Mouse (Mus musculus) heart, embryonic 16.5 days (tissue): ENCODE results near the gene Sox21. TPM values are rescaled to one million over a fixed set of nuclear protein-coding genes. Genes with fewer than 3 reads are reported as not detected.

ENCODE experiments used
- ATAC-seq: fragments of 200-750 bp; cut with Nextera tagmentation; replicated peaks from 2 replicates; pipeline ENCODE4 v1.8.0; 2017; ENCODE audit warnings: moderate number of reproducible peaks; ENCODE audit not compliant: insufficient read depth, low FRiP score; ENCODE audit errors: extremely low read depth
- H3K27ac ChIP-seq: fragments of 300-500 bp; sonication (generic); 2 replicates; pipeline ENCODE4 v1.5.1; 2014; ENCODE audit warnings: mild to moderate bottlenecking, low read length, control low read depth, moderate library complexity
- H3K27me3 ChIP-seq: fragments of 300-500 bp; sonication (generic); 2 replicates; pipeline ENCODE4 v1.6.1; 2014; ENCODE audit warnings: low read length, mixed read lengths; ENCODE audit not compliant: control insufficient read depth, insufficient read depth
- H3K36me3 ChIP-seq: fragments of 300-500 bp; sonication (generic); 2 replicates; pipeline ENCODE4 v1.6.1; 2014; ENCODE audit not compliant: control insufficient read depth, insufficient read depth
- H3K4me1 ChIP-seq: fragments of 300-500 bp; sonication (generic); 2 replicates; pipeline ENCODE4 v1.6.1; 2014; ENCODE audit warnings: low read length, mixed read lengths; ENCODE audit not compliant: control insufficient read depth, insufficient read depth
- H3K4me2 ChIP-seq: fragments of 300-500 bp; sonication (generic); 2 replicates; pipeline ENCODE4 v1.6.1; 2014; ENCODE audit warnings: low read depth, mild to moderate bottlenecking, control low read depth, low read length
- H3K4me3 ChIP-seq: fragments of 300-500 bp; sonication (generic); 2 replicates; pipeline ENCODE4 v1.5.1; 2014; ENCODE audit warnings: mild to moderate bottlenecking, control low read depth, low read length
- H3K9ac ChIP-seq: fragments of 300-500 bp; sonication (generic); 2 replicates; pipeline ENCODE4 v1.6.1; 2014; ENCODE audit warnings: low read length, control low read depth
- H3K9me3 ChIP-seq: fragments of 300-500 bp; sonication (generic); replicated peaks from 2 replicates; pipeline ENCODE4 v1.6.1; 2016; ENCODE audit warnings: low read length; ENCODE audit not compliant: control insufficient read depth
- WGBS: fragments of 180-500 bp; shearing (Covaris S2); extraction: QIAGEN DNeasy Blood & Tissue Kit; methylation state at CpG from one replicate; pipeline ENCODE4 v1.1.7; 2014; 5-methylcytosine and 5-hydroxymethylcytosine counted together
- polyA plus RNA-seq: library from polyadenylated mRNA; unstranded; fragments of >200 nt; fragmentation: Nextera tagmentation; extraction: Ambion mirVana; gene quantifications from 2 replicates; pipeline ENCODE4 v1.2.1, GENCODE M21; 2015

Gene Sox21
- polyA plus RNA-seq, 1 experiment from 2014 or later, result 0.05 TPM

DNA sequence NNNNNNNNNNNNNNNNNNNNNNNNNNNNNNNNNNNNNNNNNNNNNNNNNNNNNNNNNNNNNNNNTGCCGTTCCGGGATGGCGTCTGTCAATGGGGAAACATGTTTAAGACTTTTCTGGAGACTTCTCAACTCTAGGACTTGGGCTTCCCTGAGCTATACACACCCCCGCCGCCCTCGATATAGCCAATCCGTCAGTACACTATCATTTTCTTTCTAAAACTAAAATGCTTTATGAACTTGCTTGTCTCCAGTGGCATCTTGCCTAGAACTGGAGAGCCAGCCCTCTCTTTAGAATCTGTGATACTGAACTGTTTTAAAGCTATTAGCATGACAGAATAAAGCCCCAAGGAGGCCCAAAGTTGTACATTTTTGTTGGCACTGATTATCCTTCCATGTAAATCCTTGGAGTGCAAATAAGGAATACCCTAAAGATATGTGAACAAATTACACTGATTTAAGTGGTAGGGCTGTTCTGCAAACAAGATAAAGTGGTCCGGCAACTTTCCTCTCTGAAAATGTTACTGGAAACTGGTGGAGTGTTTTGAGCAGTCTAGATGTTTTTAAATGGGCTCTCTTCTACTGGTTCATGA lies 4.4 kb downstream of the Sox21 start:
- H3K9ac ChIP-seq, result no peak overlapping the region
- no peak overlapping the region for H3K4me3 ChIP-seq
- no peak for ATAC-seq
- no peaks in the 10 kb centered on the region for H3K9me3 ChIP-seq
- WGBS, result 5% methylated on average over 8 of the region's 8 CpGs
- no peaks in the 10 kb centered on the region for H3K36me3 ChIP-seq
- no peak overlapping the region for H3K27ac ChIP-seq
- peaks cover 73% of the 10 kb centered on the region for H3K27me3 ChIP-seq
- no peak overlapping the region for H3K4me2 ChIP-seq
- peaks cover 26% of the 10 kb centered on the region for H3K4me1 ChIP-seq

DNA sequence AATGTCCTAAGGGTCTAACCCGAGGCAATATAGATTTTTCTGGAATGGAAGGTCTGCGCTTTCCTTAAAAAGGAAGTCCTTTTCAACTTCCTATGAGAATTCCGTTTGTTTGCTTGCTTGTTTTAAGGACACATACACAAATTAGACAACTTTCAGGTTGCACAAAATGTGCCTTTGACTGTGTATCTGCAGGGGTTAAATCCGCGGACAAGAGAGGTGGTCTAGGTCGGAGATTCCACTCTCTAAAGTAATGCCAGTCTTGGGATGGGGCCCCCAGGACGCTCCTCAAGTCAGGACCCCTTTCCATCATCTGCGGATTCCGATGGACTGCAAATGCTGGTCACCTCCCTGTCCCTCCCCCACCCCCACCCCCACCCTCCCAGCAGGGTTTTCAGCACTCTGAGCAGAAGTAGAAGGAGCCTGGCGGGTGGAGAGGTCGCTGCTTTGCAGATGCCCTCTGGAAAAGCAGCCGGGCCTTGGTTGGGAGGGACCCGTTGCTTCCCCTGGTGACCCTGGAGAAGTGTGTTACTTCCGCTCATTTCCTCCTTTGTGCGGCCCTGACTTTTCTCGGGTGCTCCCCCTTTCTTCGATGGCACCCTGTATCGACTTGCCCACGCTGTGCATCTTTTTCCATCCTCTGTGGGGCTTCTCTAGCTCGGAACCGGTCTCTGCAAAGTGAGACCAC lies 10.2 kb downstream of the Sox21 start:
- Histone ChIP-seq H3K4me1 (no peaks in the 10 kb centered on the region), H3K9ac (no peak overlapping the region), H3K4me2 (peak overlapping the region; percentile 18; the same call in 1 of the 2 replicates), H3K4me3 (peak overlapping the region; percentile 5), H3K27ac (no peak overlapping the region), H3K36me3 (no peaks in the 10 kb centered on the region), H3K9me3 (no peaks in the 10 kb centered on the region), H3K27me3 (peaks cover 78% of the 10 kb centered on the region)
- no peak for ATAC-seq
- 2% methylated on average over 21 of the region's 21 CpGs for WGBS

DNA sequence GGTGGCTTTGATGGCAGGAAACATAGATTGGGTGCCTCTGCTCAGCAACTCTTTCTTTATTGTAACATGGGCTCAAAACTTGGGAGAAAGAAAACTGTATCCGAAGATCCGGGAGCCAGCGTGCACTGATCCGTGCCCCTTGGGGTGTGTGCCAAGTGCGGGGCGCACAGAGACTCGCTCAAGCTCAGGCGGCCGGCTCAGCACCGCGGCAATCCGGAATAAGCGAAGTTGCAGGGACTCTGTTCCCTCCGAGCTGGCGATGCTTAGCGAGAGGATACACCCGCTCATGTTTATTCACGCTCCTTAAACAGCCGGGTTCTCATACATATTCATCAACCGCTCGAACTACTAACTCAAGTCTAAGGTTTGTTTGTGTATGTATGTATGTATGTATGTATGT lies 10.9 kb downstream of the Sox21 start:
- Histone ChIP-seq H3K36me3 (no peaks in the 10 kb centered on the region), H3K4me3 (peak overlapping the region; percentile 5), H3K27me3 (peaks cover 78% of the 10 kb centered on the region), H3K9ac (no peak overlapping the region), H3K4me1 (no peaks in the 10 kb centered on the region), H3K9me3 (no peaks in the 10 kb centered on the region), H3K4me2 (peak overlapping the region; percentile 18; the same call in 1 of the 2 replicates), H3K27ac (no peak overlapping the region)
- WGBS, result under 1% methylated on average over 21 of the region's 21 CpGs
- no peak for ATAC-seq

DNA sequence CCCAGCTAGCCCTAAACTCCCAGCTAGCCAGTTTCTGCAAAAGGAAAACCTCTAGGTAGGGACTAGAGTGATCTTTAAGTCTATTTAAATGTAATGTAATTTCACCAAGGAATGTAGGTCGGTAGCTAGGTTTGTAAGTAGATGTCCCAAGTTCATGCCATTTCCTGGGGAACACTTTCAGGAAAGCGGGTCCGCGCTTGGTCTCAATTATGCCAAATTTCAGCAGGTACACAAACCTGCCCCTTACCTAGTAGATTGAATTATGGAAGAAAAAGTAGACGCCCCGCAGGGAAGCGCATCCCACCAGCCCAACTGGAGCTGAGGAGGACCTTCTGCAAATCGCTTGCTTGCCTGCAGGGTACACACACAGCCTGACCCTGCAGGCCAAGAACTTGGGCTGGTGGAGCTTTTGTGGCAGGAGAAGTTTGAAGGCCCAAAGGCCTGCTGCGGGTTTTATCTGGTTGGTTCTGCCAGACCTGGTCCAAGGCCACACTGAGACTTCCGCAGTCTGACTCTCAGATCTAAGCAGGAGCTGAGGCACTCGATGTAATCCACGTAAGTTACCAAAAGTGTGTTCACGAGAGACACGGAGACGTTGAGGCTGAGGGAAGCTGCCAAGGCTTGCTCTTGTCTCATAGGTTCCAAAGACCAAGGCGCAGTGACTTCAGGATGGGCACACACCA lies 11.6 kb downstream of the Sox21 start:
- Histone ChIP-seq H3K27me3 (peaks cover 74% of the 10 kb centered on the region), H3K36me3 (no peaks in the 10 kb centered on the region), H3K4me2 (no peak overlapping the region), H3K4me3 (no peak overlapping the region), H3K9me3 (no peaks in the 10 kb centered on the region), H3K4me1 (no peaks in the 10 kb centered on the region), H3K9ac (no peak overlapping the region), H3K27ac (no peak overlapping the region)
- ATAC-seq, result no peak
- WGBS, result 17% methylated on average over 16 of the region's 16 CpGs

DNA sequence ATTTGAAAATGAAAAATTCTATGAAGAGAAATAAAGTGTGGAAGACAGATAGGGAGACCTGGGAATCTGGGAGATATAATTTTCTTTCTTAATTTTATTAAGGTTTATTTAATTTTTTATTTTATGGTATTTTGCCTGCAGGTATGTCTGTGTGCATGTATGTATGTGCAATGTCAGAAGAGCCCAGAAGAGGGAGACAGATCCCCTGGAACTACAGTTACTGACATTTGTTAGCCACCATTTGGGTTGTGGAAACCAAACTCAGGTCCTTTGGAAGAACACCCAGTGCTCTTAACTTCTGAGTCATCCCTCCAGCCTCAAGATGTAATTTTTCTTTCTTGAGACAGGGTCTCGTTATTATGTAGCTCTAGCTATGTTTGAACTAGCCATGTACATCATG lies 15.9 kb downstream of the Sox21 start:
- Histone ChIP-seq H3K9me3 (no peaks in the 10 kb centered on the region), H3K9ac (no peak overlapping the region), H3K4me1 (no peaks in the 10 kb centered on the region), H3K36me3 (no peaks in the 10 kb centered on the region), H3K27ac (no peak overlapping the region), H3K27me3 (peaks cover 39% of the 10 kb centered on the region), H3K4me2 (no peak overlapping the region), H3K4me3 (no peak overlapping the region)
- ATAC-seq, result no peak
- 84% methylated on average over 1 of the region's 1 CpGs for WGBS

DNA sequence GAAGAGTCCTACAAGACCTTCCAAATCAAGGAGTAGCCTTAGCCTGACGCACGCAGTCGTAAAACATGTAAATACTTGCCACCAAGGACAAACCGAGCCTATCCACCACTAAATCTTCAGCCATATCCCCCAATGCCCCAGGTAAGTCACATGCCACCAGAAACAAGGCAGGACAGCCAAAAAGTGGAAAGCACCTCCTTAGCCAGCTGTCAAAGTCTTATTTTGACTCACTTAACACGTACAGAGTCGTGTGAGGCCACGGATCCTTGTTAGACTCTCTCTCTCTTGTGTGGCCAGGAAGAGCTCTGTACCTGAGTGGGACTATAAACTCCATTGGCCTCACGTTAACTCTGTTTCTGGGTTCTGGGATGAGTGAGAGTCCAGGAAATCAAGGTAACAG lies 20.0 kb downstream of the Sox21 start:
- Histone ChIP-seq H3K27me3 (0 out of 2 replicates have a peak, but pooled peaks cover 6% of the 10 kb centered on the region), H3K9me3 (no peaks in the 10 kb centered on the region), H3K4me2 (no peak overlapping the region), H3K27ac (no peak overlapping the region), H3K9ac (no peak overlapping the region), H3K4me1 (no peaks in the 10 kb centered on the region), H3K4me3 (no peak overlapping the region), H3K36me3 (no peaks in the 10 kb centered on the region)
- ATAC-seq, result no peak
- WGBS, result 79% methylated on average over 8 of the region's 8 CpGs

DNA sequence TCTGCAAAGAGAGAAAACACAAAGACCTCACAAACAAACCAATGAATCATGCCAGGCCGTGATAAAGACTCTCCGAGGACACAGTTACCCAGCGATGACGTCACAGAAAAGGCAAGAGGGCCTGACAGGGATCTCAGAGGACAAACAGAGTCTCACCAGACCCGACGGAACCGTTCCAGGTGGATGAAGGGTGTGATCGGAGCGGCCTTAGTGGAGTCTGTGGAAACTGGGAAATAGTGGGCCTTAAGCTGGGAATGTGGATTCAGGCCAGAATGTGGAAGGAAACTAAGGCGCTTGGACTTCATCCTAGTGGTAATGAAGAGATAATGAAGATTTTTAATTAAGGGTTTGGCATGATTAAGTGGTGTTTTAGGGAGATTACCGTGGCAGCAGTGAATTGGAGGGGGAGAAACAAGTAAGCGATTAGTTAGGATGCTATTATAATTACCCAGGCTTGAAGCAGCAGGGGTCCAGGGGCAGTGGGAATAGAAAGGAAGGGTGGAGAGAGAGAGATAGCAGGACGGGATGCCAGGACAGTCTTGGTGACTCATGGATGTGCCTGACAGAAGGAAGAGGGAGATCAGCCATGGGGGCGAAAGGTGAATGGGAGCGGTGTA lies 24.5 kb downstream of the Sox21 start:
- Histone ChIP-seq H3K27me3 (peaks cover 14% of the 10 kb centered on the region), H3K4me3 (no peak overlapping the region), H3K9ac (no peak overlapping the region), H3K36me3 (no peaks in the 10 kb centered on the region), H3K27ac (no peak overlapping the region), H3K9me3 (peaks cover 2% of the 10 kb centered on the region; the same call in 1 of the 2 replicates), H3K4me2 (no peak overlapping the region), H3K4me1 (no peaks in the 10 kb centered on the region)
- no peak for ATAC-seq
- 68% methylated on average over 15 of the region's 15 CpGs for WGBS

DNA sequence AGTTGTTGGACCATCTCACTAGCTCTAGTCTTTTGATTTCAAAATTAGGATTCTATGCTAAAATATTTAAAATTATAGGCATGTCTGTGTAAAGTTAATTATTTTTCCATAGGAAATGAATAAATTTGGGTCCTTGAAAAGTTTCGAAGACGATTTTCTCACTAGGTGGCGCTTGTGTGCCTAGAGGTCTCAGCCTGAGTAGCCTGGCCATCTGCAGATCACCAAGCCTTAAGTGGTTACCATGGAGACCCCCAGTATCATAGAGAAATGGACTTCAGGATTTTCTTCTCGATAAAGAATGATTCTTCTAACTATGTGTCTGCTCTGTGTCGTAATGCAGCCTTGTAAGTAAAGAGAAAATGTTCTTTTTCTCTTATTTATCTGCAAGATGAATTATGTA lies 27.2 kb downstream of the Sox21 start:
- peaks cover 5% of the 10 kb centered on the region; the same call in 1 of the 2 replicates for H3K9me3 ChIP-seq
- H3K36me3 ChIP-seq, result no peaks in the 10 kb centered on the region
- no peak overlapping the region for H3K4me3 ChIP-seq
- WGBS, result 26% methylated on average over 5 of the region's 5 CpGs
- no peaks in the 10 kb centered on the region for H3K4me1 ChIP-seq
- no peak overlapping the region for H3K9ac ChIP-seq
- H3K27me3 ChIP-seq, result peaks cover 11% of the 10 kb centered on the region
- no peak for ATAC-seq
- H3K4me2 ChIP-seq, result no peak overlapping the region
- no peak overlapping the region for H3K27ac ChIP-seq

DNA sequence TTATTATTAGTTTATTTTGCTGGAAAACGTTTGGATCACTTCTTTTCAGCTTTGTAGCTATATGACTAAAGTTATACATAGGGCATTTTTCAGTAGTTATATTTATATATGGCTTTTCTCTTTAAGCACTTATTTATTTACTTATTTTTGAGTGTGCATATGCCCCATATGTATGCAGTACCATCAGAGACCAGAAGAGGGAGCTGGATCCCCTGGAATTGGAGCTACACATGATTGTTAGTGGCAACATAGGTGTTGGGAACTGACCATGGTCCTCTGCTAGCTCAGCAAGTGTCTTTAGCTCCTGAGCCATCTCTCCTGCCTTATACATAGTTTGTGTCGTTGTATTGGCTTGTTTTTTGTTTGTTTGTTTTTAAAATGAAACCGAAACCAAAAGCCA lies 29.5 kb downstream of the Sox21 start:
- no peaks in the 10 kb centered on the region for H3K4me1 ChIP-seq
- H3K9me3 ChIP-seq, result peaks cover 8% of the 10 kb centered on the region; the same call in 1 of the 2 replicates
- no peak overlapping the region for H3K27ac ChIP-seq
- no peaks in the 10 kb centered on the region for H3K36me3 ChIP-seq
- H3K27me3 ChIP-seq, result peaks cover 11% of the 10 kb centered on the region
- H3K4me3 ChIP-seq, result no peak overlapping the region
- H3K9ac ChIP-seq, result no peak overlapping the region
- no peak for ATAC-seq
- 83% methylated on average over 3 of the region's 3 CpGs for WGBS
- no peak overlapping the region for H3K4me2 ChIP-seq
